Mouse (Mus musculus) MEL (cell line): ENCODE results near the gene Hist1h3c. TPM values are rescaled to one million over a fixed set of nuclear protein-coding genes. Genes with fewer than 3 reads are reported as not detected.

ENCODE experiments used
- DNase-seq: peaks from one replicate; pipeline ENCODE4 v3.0.0; 2011; ENCODE audit warnings: low read depth, low spot score
- H3K27ac ChIP-seq: 2 replicates; pipeline ENCODE4 v1.5.1; 2012; ENCODE audit warnings: low read depth, mild to moderate bottlenecking, control low read depth, low read length, moderate library complexity; ENCODE audit not compliant: control insufficient read depth
- H3K27me3 ChIP-seq, 2 experiments: fragments of 150-350 bp in 1 of 2; sonication (generic) in 1 of 2; 2 replicates each; pipeline ENCODE4 v1.6.1; 2012; ENCODE audit warnings: low read length in 2 of 2, mild to moderate bottlenecking in 2 of 2, improper control_type of control experiment in 1 of 2, moderate library complexity in 1 of 2; ENCODE audit not compliant: insufficient read depth in 2 of 2, control insufficient read depth in 1 of 2
- H3K36me3 ChIP-seq, 2 experiments: 2 replicates each; pipeline ENCODE4 v1.6.1; 2012 to 2014; ENCODE audit warnings: low read length in 2 of 2, improper control_type of control experiment in 1 of 2, inconsistent platforms in 1 of 2, mild to moderate bottlenecking in 1 of 2; ENCODE audit not compliant: insufficient read depth in 2 of 2, control insufficient read depth in 1 of 2
- H3K4me1 ChIP-seq, 2 experiments: fragments of 150-350 bp in 1 of 2; sonication (generic) in 1 of 2; 2 replicates each; pipeline ENCODE4 v1.6.1; 2012; ENCODE audit warnings: low read length in 2 of 2, improper control_type of control experiment in 1 of 2, mild to moderate bottlenecking in 1 of 2; ENCODE audit not compliant: insufficient read depth in 2 of 2, control insufficient read depth in 1 of 2
- H3K4me3 ChIP-seq, 2 experiments: fragments of 150-350 bp in 1 of 2; sonication (generic) in 1 of 2; 2 replicates each; pipeline ENCODE4 v1.5.1; 2012; ENCODE audit warnings: low read depth in 2 of 2, low read length in 2 of 2, mild to moderate bottlenecking in 2 of 2, moderate library complexity in 2 of 2, control low read depth in 1 of 2, improper control_type of control experiment in 1 of 2; ENCODE audit not compliant: control insufficient read depth in 1 of 2, insufficient read depth in 1 of 2
- H3K79me2 ChIP-seq: 2 replicates; pipeline ENCODE4 v1.6.1; 2012; ENCODE audit warnings: mild to moderate bottlenecking, low read length, moderate library complexity; ENCODE audit not compliant: control insufficient read depth, poor library complexity, insufficient read depth
- H3K9ac ChIP-seq: 2 replicates; pipeline ENCODE4 v1.6.1; 2012; ENCODE audit warnings: low read depth, mild to moderate bottlenecking, control low read depth, low read length, moderate library complexity; ENCODE audit not compliant: control insufficient read depth, poor library complexity, severe bottlenecking
- H3K9me3 ChIP-seq: fragments of 150-350 bp; sonication (generic); replicated peaks from 2 replicates; pipeline ENCODE4 v1.6.1; 2012; ENCODE audit warnings: mild to moderate bottlenecking, low read length, improper control_type of control experiment, moderate library complexity; ENCODE audit not compliant: insufficient read depth
- CHD2 ChIP-seq: IDR thresholded peaks from 2 replicates; pipeline ENCODE4 v1.6.1; 2011; ENCODE audit warnings: low read length, improper control_type of control experiment
- E2F4 ChIP-seq: IDR thresholded peaks from 2 replicates; pipeline ENCODE4 v1.6.1; 2011; ENCODE audit warnings: low read depth, low read length, improper control_type of control experiment, borderline replicate concordance
- EP300 ChIP-seq, 2 experiments: IDR thresholded peaks; 2 replicates each; pipeline ENCODE4 v1.6.1; 2011; ENCODE audit warnings: improper control_type of control experiment in 2 of 2, low read length in 2 of 2, low read depth in 1 of 2, mild to moderate bottlenecking in 1 of 2
- GATA1 ChIP-seq: IDR thresholded peaks from 2 replicates; pipeline ENCODE4 v1.6.1; 2011; ENCODE audit warnings: low read depth, low read length, improper control_type of control experiment
- KAT2A ChIP-seq: conservative IDR thresholded peaks from 2 replicates; pipeline ENCODE4 v1.6.1; 2012; ENCODE audit warnings: low read depth, low read length, improper control_type of control experiment, inconsistent platforms
- MEF2A ChIP-seq: IDR thresholded peaks from 2 replicates; pipeline ENCODE4 v1.6.1; 2014; ENCODE audit warnings: low read depth, mild to moderate bottlenecking, inconsistent platforms, low read length, improper control_type of control experiment; ENCODE audit not compliant: poor library complexity, insufficient replicate concordance, severe bottlenecking; ENCODE audit errors: extremely low read depth
- MYB ChIP-seq: IDR thresholded peaks from 2 replicates; pipeline ENCODE4 v1.6.1; 2011; ENCODE audit warnings: mild to moderate bottlenecking, low read depth, low read length, improper control_type of control experiment
- NELFE ChIP-seq: IDR thresholded peaks from 2 replicates; pipeline ENCODE4 v1.6.1; 2011; ENCODE audit warnings: low read depth, low read length, improper control_type of control experiment
- POLR2AphosphoS2 ChIP-seq: IDR thresholded peaks from 2 replicates; pipeline ENCODE4 v1.6.1; 2011; ENCODE audit warnings: low read length, improper control_type of control experiment
- TAL1 ChIP-seq: IDR thresholded peaks from 2 replicates; pipeline ENCODE4 v1.6.1; 2012; ENCODE audit warnings: mild to moderate bottlenecking, inconsistent platforms, low read length, moderate library complexity, mixed read lengths
- TBP ChIP-seq: IDR thresholded peaks from 2 replicates; pipeline ENCODE4 v1.8.0; 2011; ENCODE audit warnings: low read depth, low read length, improper control_type of control experiment
- USF2 ChIP-seq, 2 experiments: IDR thresholded peaks; 2 replicates each; pipeline ENCODE4 v1.6.1; 2011 to 2012; ENCODE audit warnings: improper control_type of control experiment in 2 of 2, low read length in 2 of 2, borderline replicate concordance in 1 of 2, inconsistent platforms in 1 of 2, low read depth in 1 of 2, mild to moderate bottlenecking in 1 of 2; ENCODE audit not compliant: insufficient read depth in 1 of 2
- ZKSCAN1 ChIP-seq: IDR thresholded peaks from 2 replicates; pipeline ENCODE4 v1.6.1; 2012; ENCODE audit warnings: low read depth, mild to moderate bottlenecking, inconsistent platforms, low read length, improper control_type of control experiment, moderate library complexity
- polyA plus RNA-seq, 2 experiments: library from polyadenylated mRNA; stranded (reverse) in 1 of 2; unstranded in 1 of 2; fragments of >175 nt in 1 of 2; fragments of >200 nt in 1 of 2; gene quantifications; 2 replicates each; pipeline versions ENCODE4 v1.2.1 to v1.2.4; 2012; ENCODE audit warnings: low replicate concordance in 2 of 2, low read depth in 1 of 2; ENCODE audit not compliant: insufficient read length in 2 of 2, insufficient read depth in 1 of 2, missing spikeins in 1 of 2
- total RNA-seq: library from RNA; depleted of rRNA; stranded (reverse); fragments of 300-350 nt; gene quantifications from 2 replicates; pipeline ENCODE4 v1.2.3, GENCODE M21; 2012

Hist1h3c gene
- total and polyA plus RNA-seq, 3 experiments, result 1.7 to 1,651 TPM; not detected in 1

GRCm38 (mm10) chr13:23768834-23769397, 23.5 kb upstream of the Hist1h3c start:
- peak overlapping the region in 1 of 2 experiments; percentile 15; a peak in 2 of 4 replicates for H3K4me3 ChIP-seq
- H3K27ac ChIP-seq, result peak overlapping the region; percentile 75
- peaks cover 6 to 18% of the 10 kb centered on the region in 2 experiments for H3K4me1 ChIP-seq
- peak; percentile 73 for DNase-seq
- H3K36me3 ChIP-seq, result peaks cover 0 to 22% of the 10 kb centered on the region in 2 experiments; a peak in 2 of 4 replicates
- TF ChIP-seq GATA1, result peak; percentile 30; the same call in 1 of the 2 replicates
- TF ChIP-seq KAT2A, result no peak
- peak overlapping the region; percentile 50 for H3K9ac ChIP-seq
- no peaks in the 10 kb centered on the region for H3K27me3 ChIP-seq
- H3K9me3 ChIP-seq, result no peaks in the 10 kb centered on the region
- H3K79me2 ChIP-seq, result no peaks in the 10 kb centered on the region; the same call in 1 of the 2 replicates

- Histone ChIP-seq H3K36me3 (peaks cover 0 to 27% of the 10 kb centered on the region in 2 experiments; a peak in 2 of 4 replicates), H3K9me3 (no peaks in the 10 kb centered on the region), H3K4me1 (peaks cover 6 to 18% of the 10 kb centered on the region in 2 experiments), H3K27ac (no peak overlapping the region), H3K4me3 (no peak overlapping the region), H3K27me3 (no peaks in the 10 kb centered on the region), H3K9ac (no peak overlapping the region), H3K79me2 (no peaks in the 10 kb centered on the region; the same call in 1 of the 2 replicates)
- no peak for DNase-seq
- TF ChIP-seq NELFE (no peak), USF2 (IDR thresholded peaks at IDR 0.05; ENCODE audit: borderline replicate concordance in 1 of 2, insufficient read depth in 1 of 2, low read depth in 1 of 2, low read length in 2 of 2) (no peak), CHD2 (no peak), E2F4 (no peak), TBP (no peak), TAL1 (no peak), KAT2A (no peak), MYB (no peak), EP300 (IDR thresholded peaks at IDR 0.05; ENCODE audit: low read depth in 1 of 2, low read length in 2 of 2) (no peak), MEF2A (no peak), GATA1 (no peak), POLR2AphosphoS2 (no peak)
These were observed 21.4 kb upstream of the Hist1h3c start for GRCm38 (mm10) chr13:23766772-23767171.

GRCm38 (mm10) chr13:23765172-23765513, 19.7 kb upstream of the Hist1h3c start:
- TF ChIP-seq ZKSCAN1 (no peak), TAL1 (peak; percentile 75)
- TF ChIP-seq, all 39 proteins: peak for 1
- H3K27me3 ChIP-seq, result no peaks in the 10 kb centered on the region
- H3K79me2 ChIP-seq, result no peaks in the 10 kb centered on the region; the same call in 1 of the 2 replicates
- peak overlapping the region; percentile 93 for H3K27ac ChIP-seq
- peaks cover 6 to 18% of the 10 kb centered on the region in 2 experiments for H3K4me1 ChIP-seq
- peak overlapping the region; percentile 85 for H3K9ac ChIP-seq
- H3K36me3 ChIP-seq, result peaks cover 0 to 27% of the 10 kb centered on the region in 2 experiments; a peak in 2 of 4 replicates
- H3K9me3 ChIP-seq, result no peaks in the 10 kb centered on the region
- H3K4me3 ChIP-seq, result peak overlapping the region in 1 of 2 experiments; percentile 41; a peak in 2 of 4 replicates
- peak; percentile 85 for DNase-seq
